Mouse (Mus musculus) c-Kit-positive CD71-positive TER-119-negative erythroid progenitor cells, embryonic 14.5 days (primary cell): ENCODE results near the gene Pld2.
"Not testable (repeated sequence)": the region's sequence is repeated elsewhere in the genome, so short reads cannot be mapped to it uniquely, and the experiment has no call there.

Experiments used
- DNase-seq: peaks from one replicate; pipeline ENCODE4 v3.0.0-alpha.2; 2013; ENCODE audit warnings: low read depth

Gene Pld2

GRCm38 (mm10) chr11:70539877-70540587, at the start of gene Pld2:
TSS of gene Pld2 (plus strand) at chr11:70540064.
- DNase-seq, result peak; percentile 71

- DNase-seq, result no peak
These were observed 40.0 kb upstream of the Pld2 start for GRCm38 (mm10) chr11:70499566-70500475.

- no peak for DNase-seq
These were observed 39.4 kb upstream of the Pld2 start for GRCm38 (mm10) chr11:70500476-70500812.

GRCm38 (mm10) chr11:70502018-70502417, 37.8 kb upstream of the Pld2 start:
- no peak for DNase-seq

DNA sequence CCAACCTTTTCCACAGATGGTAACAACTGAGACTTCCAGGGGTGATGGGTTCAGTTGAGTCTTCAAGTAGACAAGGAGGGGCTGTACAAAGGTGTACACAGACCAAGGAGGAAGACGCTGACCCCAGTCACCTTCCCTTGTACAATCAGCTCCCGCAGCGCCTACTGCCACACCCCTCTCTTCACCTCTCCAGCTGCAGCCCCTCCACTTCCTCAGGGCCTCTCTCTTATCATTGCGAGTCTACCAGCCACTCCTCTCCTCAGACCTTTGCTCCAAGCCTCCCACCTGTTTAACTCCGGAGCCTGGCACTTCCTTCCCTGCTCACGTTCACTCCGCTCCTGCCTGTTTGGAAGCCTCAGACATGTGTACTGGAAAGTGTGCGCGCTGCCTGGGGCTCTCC, 34.9 kb upstream of the Pld2 start, which contains the start of gene Tm4sf5:
TSS of gene Tm4sf5 (plus strand) at position 275 of the 400 bp plus-strand sequence.
- no peak for DNase-seq

- DNase-seq, result no peak
These were observed 33.5 kb upstream of the Pld2 start for GRCm38 (mm10) chr11:70506385-70506784.

GRCm38 (mm10) chr11:70506962-70507515, 32.8 kb upstream of the Pld2 start:
- no peak for DNase-seq

DNA sequence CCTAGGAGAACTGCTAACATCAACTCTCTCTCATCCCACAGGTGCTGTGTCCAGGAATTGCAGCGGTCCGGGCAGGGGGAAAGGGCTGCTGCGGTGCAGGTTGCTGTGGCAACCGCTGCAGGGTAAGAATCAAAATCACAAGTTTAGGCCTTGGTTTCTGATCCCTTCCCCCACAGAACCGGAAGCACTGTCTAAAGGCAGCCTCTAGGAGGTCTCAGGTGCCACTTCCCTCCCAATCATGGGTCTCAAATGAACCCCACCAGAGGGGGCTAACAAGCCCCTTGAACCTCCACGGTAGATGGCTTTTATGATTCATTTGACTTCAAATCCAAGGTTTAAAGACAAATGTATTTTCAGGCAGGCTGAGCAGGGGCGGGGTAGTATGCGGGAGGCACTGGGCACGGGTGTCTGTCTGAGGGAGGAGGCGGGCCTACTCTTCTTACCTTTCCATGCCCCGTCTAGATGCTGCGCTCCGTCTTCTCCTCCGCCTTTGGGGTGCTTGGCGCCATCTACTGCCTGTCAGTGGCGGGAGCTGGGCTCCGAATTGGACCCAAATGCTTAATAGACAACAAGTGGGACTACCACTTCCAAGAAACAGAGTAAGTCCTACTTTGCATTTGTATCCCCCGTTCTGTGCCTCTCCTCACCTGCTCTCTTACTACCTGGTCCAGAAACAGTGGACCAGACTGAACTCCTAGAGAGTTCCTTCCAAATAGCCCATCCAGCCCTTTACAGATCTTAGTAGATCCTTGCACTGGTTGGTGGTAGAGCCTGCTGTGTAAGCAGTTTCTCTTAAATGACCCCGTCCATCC, 29.9 kb upstream of the Pld2 start:
- no peak for DNase-seq

DNA sequence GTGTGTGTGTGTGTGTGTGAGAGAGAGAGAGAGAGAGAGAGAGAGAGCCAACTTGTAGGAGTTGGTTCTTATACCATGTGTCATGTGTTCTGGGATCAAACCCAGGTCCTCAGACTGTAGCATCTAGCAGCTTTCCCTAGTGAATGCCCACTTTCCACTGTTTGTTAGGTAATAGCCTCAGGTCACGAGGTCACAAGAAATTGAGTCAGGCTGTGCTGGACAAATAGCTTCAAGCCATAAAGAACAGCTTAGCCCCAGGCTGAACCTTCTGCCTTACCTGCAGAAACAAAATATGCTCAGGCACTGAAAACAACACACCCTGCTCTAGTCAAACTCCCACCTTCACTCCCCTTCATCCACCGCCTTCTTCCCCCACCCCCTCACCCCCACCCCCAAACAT, 28.6 kb upstream of the Pld2 start:
- no peak for DNase-seq

GRCm38 (mm10) chr11:70511825-70512224, 28.0 kb upstream of the Pld2 start:
- no peak for DNase-seq

GRCm38 (mm10) chr11:70512709-70513342, 27.0 kb upstream of the Pld2 start:
- no peak for DNase-seq

DNA sequence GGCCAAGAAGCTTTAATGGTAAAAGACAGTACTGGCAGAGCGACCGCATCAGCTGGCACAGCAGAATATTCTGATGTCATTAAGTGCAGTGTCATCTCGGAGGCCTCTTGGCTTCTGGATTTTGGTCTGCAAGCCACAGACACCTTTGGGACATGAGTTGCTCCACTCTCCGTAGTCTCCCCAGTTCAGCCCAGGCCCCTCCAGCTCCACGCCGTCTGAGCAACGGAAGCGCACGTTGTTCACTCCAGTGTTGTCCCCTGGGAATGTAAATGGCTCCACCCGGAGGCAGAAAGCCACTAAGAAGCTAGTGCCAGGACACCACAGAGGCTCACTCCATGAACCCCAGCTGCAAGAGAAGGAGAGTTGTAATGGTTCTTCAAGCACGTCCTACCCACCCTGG, 26.3 kb upstream of the Pld2 start:
- no peak for DNase-seq

GRCm38 (mm10) chr11:70514288-70514687, 25.6 kb upstream of the Pld2 start, which contains the start of gene Vmo1:
TSS of gene Vmo1 (minus strand) at chr11:70514616.
- DNase-seq, result no peak

DNA sequence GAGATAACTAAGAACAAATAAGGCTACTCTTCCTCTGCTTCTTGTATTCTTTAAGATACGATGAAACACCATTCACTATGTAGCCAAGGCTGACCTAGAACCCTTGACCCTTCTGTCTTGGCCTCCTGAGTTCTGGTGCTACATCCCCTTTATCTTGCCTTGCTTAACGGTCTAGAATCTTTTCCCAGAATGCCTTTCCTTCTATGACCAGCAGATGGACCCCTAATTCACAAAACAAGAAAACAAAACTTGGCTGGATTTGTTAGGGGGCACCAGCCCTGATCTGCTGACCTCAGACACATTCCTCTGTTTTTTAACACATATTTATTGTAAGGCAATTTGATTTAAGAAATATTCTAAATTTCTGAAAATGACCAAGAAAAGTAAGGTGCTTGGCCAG, 23.5 kb upstream of the Pld2 start:
- no peak for DNase-seq

DNA sequence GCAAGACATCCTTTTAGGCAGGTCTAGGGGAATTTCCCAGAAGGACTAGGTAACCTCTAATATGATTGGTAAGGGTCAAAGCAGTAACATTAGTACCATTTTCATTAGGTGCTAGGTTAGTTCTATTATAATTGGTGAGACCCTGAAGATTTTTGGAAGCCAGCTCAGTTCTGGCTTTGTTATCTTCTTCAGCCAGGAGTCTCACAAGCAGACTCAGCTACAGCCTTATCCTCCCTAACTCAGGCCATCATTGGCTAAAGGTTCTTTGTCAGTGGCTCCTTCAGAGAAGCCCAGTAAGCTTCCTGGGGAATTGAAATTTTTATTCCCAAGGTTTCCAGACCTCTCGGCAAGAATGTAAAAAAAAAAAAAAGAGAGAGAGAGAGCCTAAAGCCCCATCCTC, 21.4 kb upstream of the Pld2 start:
- DNase-seq, result no peak

- no peak for DNase-seq
These were observed 20.9 kb upstream of the Pld2 start, which contains the start of gene Gltpd2 for GRCm38 (mm10) chr11:70518923-70519322. TSS of gene Gltpd2 (plus strand) at chr11:70519196.

DNA sequence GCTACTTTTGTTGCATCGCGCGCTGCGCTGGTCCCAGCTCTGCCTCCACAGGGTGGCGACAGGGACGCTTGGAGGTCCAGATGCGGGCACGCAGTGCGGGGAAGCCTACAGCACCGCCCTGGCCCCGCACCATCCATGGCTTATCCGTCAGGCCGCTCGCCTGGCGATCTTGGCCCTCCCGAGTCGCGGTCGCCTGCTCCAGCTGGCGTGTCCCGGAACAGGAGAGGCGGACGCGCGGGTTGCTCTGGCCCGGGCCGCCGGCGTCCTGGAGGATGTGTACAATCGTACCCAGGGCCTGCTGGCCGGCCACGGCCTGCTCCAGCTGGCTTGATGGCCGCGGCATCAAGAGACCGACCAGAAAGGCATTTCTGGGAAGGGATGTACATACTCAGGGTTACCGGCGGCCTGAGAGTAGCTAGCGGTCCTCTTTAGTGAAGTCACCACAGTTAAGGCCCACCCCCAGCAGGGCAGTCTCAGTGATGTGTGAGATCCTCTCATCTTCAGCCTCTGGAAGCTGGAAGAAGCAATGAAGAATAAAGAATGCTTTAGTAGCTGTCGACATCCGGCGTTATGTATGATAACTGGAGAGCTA, 19.6 kb upstream of the Pld2 start:
- DNase-seq, result no peak

DNA sequence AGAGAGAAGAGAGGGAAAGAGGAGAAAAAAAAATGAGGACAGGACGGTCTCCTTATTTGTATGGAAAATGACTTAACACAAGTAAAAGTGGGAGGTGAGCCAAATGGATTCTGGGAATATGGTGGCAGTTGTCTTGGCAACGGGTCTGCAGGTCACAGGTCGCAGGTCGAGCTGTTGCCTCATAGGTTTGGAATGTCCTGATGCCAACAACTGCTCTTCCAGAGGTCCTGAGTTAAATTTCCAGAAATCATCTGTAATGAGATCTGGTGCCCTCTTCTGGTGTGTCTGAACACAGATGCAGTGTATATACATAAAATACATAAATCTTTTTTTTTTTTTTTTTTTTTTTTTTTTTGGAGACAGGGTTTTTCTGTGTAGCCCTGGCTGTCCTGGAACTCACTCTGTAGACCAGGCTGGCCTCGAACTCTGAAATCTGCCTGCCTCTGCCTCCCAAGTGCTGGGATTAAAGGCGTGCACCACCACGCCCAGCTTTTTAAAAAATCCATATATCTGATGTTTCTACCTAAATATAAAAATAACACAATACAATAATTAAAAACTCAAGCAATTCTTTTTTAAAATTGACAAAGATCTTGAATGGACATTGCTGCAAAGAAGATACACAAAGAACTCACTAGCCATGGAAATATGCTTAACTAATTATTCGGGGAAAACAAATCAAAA, 16.4 kb upstream of the Pld2 start:
- DNase-seq, result not testable (repeated sequence)

DNA sequence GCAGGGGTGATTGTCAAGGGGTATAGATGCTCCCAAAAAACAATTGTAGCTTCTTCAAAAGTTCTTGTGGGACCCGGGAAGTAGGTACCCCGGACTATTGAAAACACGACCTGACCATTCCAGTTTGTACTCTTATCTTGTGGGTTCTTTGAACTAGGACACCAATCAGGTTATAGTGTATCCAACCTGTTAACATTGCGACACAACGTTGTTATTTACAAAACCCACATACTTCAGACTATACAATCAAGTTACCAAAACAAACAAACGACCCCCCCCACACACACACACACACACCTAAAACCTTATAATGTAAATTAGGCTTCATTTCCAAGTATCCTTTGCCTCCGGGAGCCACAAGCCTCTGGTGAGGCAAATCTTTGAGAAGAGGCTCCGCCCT, 15.1 kb upstream of the Pld2 start:
- DNase-seq, result no peak

- DNase-seq, result peak; percentile 96
These were observed 14.6 kb upstream of the Pld2 start, which contains the start of gene Psmb6 for GRCm38 (mm10) chr11:70525184-70525678. TSS of gene Psmb6 (plus strand) at chr11:70525367.
